Mouse (Mus musculus): ENCODE results near the gene Bcat1.

DNA sequence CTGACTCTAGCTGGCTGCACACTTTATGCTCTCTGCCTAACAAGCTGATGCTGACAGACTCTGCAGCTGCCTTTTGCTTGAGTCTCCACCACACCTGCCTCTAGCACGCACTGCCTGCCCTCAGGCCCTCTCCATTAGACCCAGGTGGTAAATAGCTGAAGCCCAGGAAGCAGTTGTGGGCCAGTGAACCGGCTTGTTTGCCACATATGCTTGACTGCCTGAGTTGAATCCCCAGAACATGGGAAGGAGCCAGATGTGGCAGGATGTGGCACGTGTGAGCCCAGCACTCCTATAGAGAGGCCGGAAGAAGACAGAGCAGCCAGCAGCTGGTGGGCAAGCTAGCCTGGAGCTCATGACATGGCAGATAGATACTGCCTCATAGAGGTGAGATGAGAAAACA lies 55.4 kb downstream of the Bcat1 start:
- TF ChIP-seq CTCF (IDR thresholded peaks at IDR 0.05; ENCODE audit: low read depth, low read length), result no peak
- no peak for TF ChIP-seq TAL1 (conservative IDR thresholded peaks at IDR 0.05; ENCODE audit: low read depth, low read length)
- no peak for TF ChIP-seq GATA1 (IDR thresholded peaks at IDR 0.05; ENCODE audit: borderline replicate concordance, low read length)
- TF ChIP-seq GATA2 (IDR thresholded peaks at IDR 0.05; ENCODE audit: borderline replicate concordance, low read depth, low read length), result no peak
- TF ChIP-seq POLR2AphosphoS5 (IDR thresholded peaks at IDR 0.05; ENCODE audit: insufficient replicate concordance, low read depth, low read length), result no peak

Measured in G1E (cell line).